Mouse (Mus musculus) testis, adult 2 months (tissue): Measurements from ENCODE around the gene Zbtb17.

Experiments
- CTCF ChIP-seq: fragments of 200-500 bp; IDR thresholded peaks from 2 replicates; pipeline ENCODE4 v1.5.1; 2012; ENCODE audit warnings: low read depth, mild to moderate bottlenecking, inconsistent platforms, low read length, moderate library complexity; ENCODE audit not compliant: control insufficient read depth, insufficient read depth, insufficient replicate concordance
- POLR2A ChIP-seq: fragments of 200-500 bp; IDR thresholded peaks from 2 replicates; pipeline ENCODE4 v1.6.1; 2012; ENCODE audit warnings: low read depth, mild to moderate bottlenecking, inconsistent platforms, low read length, moderate library complexity; ENCODE audit not compliant: control insufficient read depth

DNA sequence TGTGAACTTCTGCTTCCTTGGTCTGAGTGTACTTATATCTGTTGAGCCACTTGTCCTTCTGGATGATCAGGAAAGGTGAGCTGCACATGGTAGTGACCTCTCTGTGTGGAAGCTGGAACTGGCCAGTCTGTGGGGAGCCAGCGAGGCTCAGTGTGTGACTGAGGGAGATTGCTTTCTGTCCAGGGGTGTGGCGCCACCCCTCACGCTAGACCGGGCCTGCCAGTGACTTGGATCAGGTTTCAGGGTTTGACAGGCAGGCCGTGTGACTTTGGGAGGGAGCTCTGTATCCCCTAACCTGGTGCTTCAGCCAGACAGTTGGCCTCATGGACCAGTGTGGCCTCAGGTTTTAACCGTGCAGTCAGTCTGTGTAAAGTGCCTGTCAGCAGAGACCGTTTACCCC, 13.8 kb downstream of the Zbtb17 start:
- no peak for TF ChIP-seq POLR2A
- TF ChIP-seq CTCF, result no peak
